Mouse (Mus musculus) left cerebral cortex, postnatal 10 days (tissue): ENCODE results near the gene Mrps6. TPM values are rescaled to one million over a fixed set of nuclear protein-coding genes. Genes with fewer than 3 reads are reported as not detected.
A peak's percentile ranks its signal among the peaks of the same experiment; 100 is the strongest.

Experiments used
- DNase-seq, 2 experiments: peaks; one replicate each; pipeline ENCODE4 v3.0.0; 2021 to 2022; ENCODE audit warnings: low spot score in 2 of 2, mixed read lengths in 1 of 2; ENCODE audit errors: extremely low spot score in 1 of 2
- intact Hi-C: fragments of 180-260 bp; cut with DNase I; formaldehyde crosslinking; loops from one replicate; pipeline ENCODE4 v1.15.1; 2025
- total RNA-seq, 2 experiments: library from RNA; stranded (reverse); gene quantifications; 2 replicates each; pipeline ENCODE4 v1.2.3; 2021

The Mrps6 gene
- total RNA-seq = 10 to 100 TPM; 56.9 to 63.5 TPM

- peak; percentile 76 to 90 for DNase-seq
- intact Hi-C loops = loop anchor here (5.0 kb wide), 2 partner anchors 121 to 229 kb away; no protein-coding TSS in a partner anchor
Measured at GRCm38 (mm10) chr16:92057852-92058643, at the start of gene Mrps6, which contains the start of the genes Gm49711 and Slc5a3. Mrps6 (plus strand) TSS chr16:92058270. Gm49711 (plus strand) TSS chr16:92058316. Slc5a3 (plus strand) TSS chr16:92058322.

GRCm38 (mm10) chr16:92009586-92009985, 48.5 kb upstream of the Mrps6 start:
- intact Hi-C loops = no loop called here

GRCm38 (mm10) chr16:92016792-92017191, 41.3 kb upstream of the Mrps6 start:
- intact Hi-C loops = no loop called here
- DNase-seq = no peak

More at GRCm38 (mm10) chr16:92009586-92009985, 48.5 kb upstream of the Mrps6 start:
- no peak for DNase-seq

- intact Hi-C loops = no loop called here
Measured at GRCm38 (mm10) chr16:92019141-92020118, 38.6 kb upstream of the Mrps6 start.

GRCm38 (mm10) chr16:92021656-92022400, 36.2 kb upstream of the Mrps6 start:
- intact Hi-C loops = no loop called here
- no peak for DNase-seq

More at GRCm38 (mm10) chr16:92019141-92020118, 38.6 kb upstream of the Mrps6 start:
- DNase-seq = peak in 1 of 2 experiments; percentile 56

- intact Hi-C loops = no loop called here
- no peak for DNase-seq
Measured at GRCm38 (mm10) chr16:92022494-92023283, 35.4 kb upstream of the Mrps6 start.

- DNase-seq = no peak
- intact Hi-C loops = no loop called here
Measured at GRCm38 (mm10) chr16:92033286-92033685, 24.8 kb upstream of the Mrps6 start.

GRCm38 (mm10) chr16:92034676-92035075, 23.4 kb upstream of the Mrps6 start:
- DNase-seq = no peak
- intact Hi-C loops = no loop called here

GRCm38 (mm10) chr16:92036701-92037100, 21.4 kb upstream of the Mrps6 start:
- intact Hi-C loops = no loop called here
- DNase-seq = no peak

GRCm38 (mm10) chr16:92037891-92038607, 20.0 kb upstream of the Mrps6 start:
- intact Hi-C loops = no loop called here
- no peak for DNase-seq

- DNase-seq = peak in 1 of 2 experiments; percentile 43
- intact Hi-C loops = no loop called here
Measured at GRCm38 (mm10) chr16:92039421-92039820, 18.6 kb upstream of the Mrps6 start.

- no peak for DNase-seq
- intact Hi-C loops = no loop called here
Measured at GRCm38 (mm10) chr16:92039966-92040365, 18.1 kb upstream of the Mrps6 start.

- DNase-seq = no peak
- intact Hi-C loops = no loop called here
Measured at GRCm38 (mm10) chr16:92051777-92052310, 6.2 kb upstream of the Mrps6 start.

- DNase-seq = no peak
- intact Hi-C loops = no loop called here
Measured at GRCm38 (mm10) chr16:92052569-92052968, 5.5 kb upstream of the Mrps6 start.

GRCm38 (mm10) chr16:92056711-92057110, 1.4 kb upstream of the Mrps6 start:
- no peak for DNase-seq
- intact Hi-C loops = loop anchor here (5.0 kb wide), 2 partner anchors 119 to 231 kb away; no protein-coding TSS in a partner anchor

GRCm38 (mm10) chr16:92057456-92057851, 616 bp upstream of the Mrps6 start:
- intact Hi-C loops = loop anchor here (5.0 kb wide), 2 partner anchors 120 to 230 kb away; no protein-coding TSS in a partner anchor
- peak in 1 of 2 experiments; percentile 10 for DNase-seq
